Mouse (Mus musculus): Measurements from ENCODE around the gene Defb36. TPM values are rescaled to one million over a fixed set of nuclear protein-coding genes. Genes with fewer than 3 reads are reported as not detected.

Defb36 gene
- polyA plus RNA-seq, 1 experiment from 2014 or later: not detected

GRCm38 (mm10) chr2:152586926-152587560 lies 17.1 kb upstream of the Defb36 start:
- H3K9me3 ChIP-seq (ENCODE audit: control insufficient read depth, low read length): no peaks in the 10 kb centered on the region
- H3K4me2 ChIP-seq (ENCODE audit: low read length): no peak overlapping the region
- H3K27ac ChIP-seq (ENCODE audit: low read depth, low read length): no peak overlapping the region
- no peaks in the 10 kb centered on the region for H3K4me1 ChIP-seq (ENCODE audit: control insufficient read depth, insufficient read depth, low read depth, low read length)
- no peak for ATAC-seq
- H3K9ac ChIP-seq (ENCODE audit: low read depth, low read length): no peak overlapping the region
- H3K27me3 ChIP-seq (replicated peaks; ENCODE audit: control insufficient read depth, insufficient read depth, low read length): no peaks in the 10 kb centered on the region
- no peak overlapping the region for H3K4me3 ChIP-seq (ENCODE audit: low read length)
- no peaks in the 10 kb centered on the region for H3K36me3 ChIP-seq (ENCODE audit: control insufficient read depth, insufficient read depth, low read length)
- 76% methylated on average over 4 of the region's 4 CpGs for WGBS

GRCm38 (mm10) chr2:152588450-152588849 lies 15.7 kb upstream of the Defb36 start:
- H3K4me2 ChIP-seq (ENCODE audit: low read length): no peak overlapping the region
- WGBS: 55% methylated on average over 2 of the region's 2 CpGs
- H3K27ac ChIP-seq (ENCODE audit: low read depth, low read length): no peak overlapping the region
- H3K9me3 ChIP-seq (ENCODE audit: control insufficient read depth, low read length): no peaks in the 10 kb centered on the region
- H3K4me1 ChIP-seq (ENCODE audit: control insufficient read depth, insufficient read depth, low read depth, low read length): no peaks in the 10 kb centered on the region
- H3K36me3 ChIP-seq (ENCODE audit: control insufficient read depth, insufficient read depth, low read length): no peaks in the 10 kb centered on the region
- ATAC-seq: no peak
- no peak overlapping the region for H3K4me3 ChIP-seq (ENCODE audit: low read length)
- H3K9ac ChIP-seq (ENCODE audit: low read depth, low read length): no peak overlapping the region
- H3K27me3 ChIP-seq (replicated peaks; ENCODE audit: control insufficient read depth, insufficient read depth, low read length): no peaks in the 10 kb centered on the region

- H3K4me2 ChIP-seq (ENCODE audit: low read length): no peak overlapping the region
- WGBS: 57% methylated on average over 6 of the region's 6 CpGs
- no peaks in the 10 kb centered on the region for H3K9me3 ChIP-seq (ENCODE audit: control insufficient read depth, low read length)
- H3K9ac ChIP-seq (ENCODE audit: low read depth, low read length): no peak overlapping the region
- H3K27me3 ChIP-seq (replicated peaks; ENCODE audit: control insufficient read depth, insufficient read depth, low read length): no peaks in the 10 kb centered on the region
- H3K36me3 ChIP-seq (ENCODE audit: control insufficient read depth, insufficient read depth, low read length): no peaks in the 10 kb centered on the region
- no peak for ATAC-seq
- H3K4me1 ChIP-seq (ENCODE audit: control insufficient read depth, insufficient read depth, low read depth, low read length): no peaks in the 10 kb centered on the region
- no peak overlapping the region for H3K27ac ChIP-seq (ENCODE audit: low read depth, low read length)
- no peak overlapping the region for H3K4me3 ChIP-seq (ENCODE audit: low read length)
These were observed 15.1 kb upstream of the Defb36 start for GRCm38 (mm10) chr2:152589021-152589420.

GRCm38 (mm10) chr2:152599299-152599698 lies 4.8 kb upstream of the Defb36 start, which contains the start of gene Defb45:
Defb45 (minus strand) TSS chr2:152599399.
- H3K9me3 ChIP-seq (ENCODE audit: control insufficient read depth, low read length): no peaks in the 10 kb centered on the region
- H3K4me1 ChIP-seq (ENCODE audit: control insufficient read depth, insufficient read depth, low read depth, low read length): no peaks in the 10 kb centered on the region
- H3K27me3 ChIP-seq (replicated peaks; ENCODE audit: control insufficient read depth, insufficient read depth, low read length): no peaks in the 10 kb centered on the region
- no peak within 1 kb of the TSS for H3K4me2 ChIP-seq (ENCODE audit: low read length)
- 68% methylated on average over 7 of the region's 7 CpGs for WGBS
- ATAC-seq: no peak
- H3K9ac ChIP-seq (ENCODE audit: low read depth, low read length): no peak within 1 kb of the TSS
- no peak within 1 kb of the TSS for H3K4me3 ChIP-seq (ENCODE audit: low read length)
- H3K27ac ChIP-seq (ENCODE audit: low read depth, low read length): no peak within 1 kb of the TSS
- H3K36me3 ChIP-seq (ENCODE audit: control insufficient read depth, insufficient read depth, low read length): no peaks in the 10 kb centered on the region

GRCm38 (mm10) chr2:152600076-152600475 lies 4.1 kb upstream of the Defb36 start:
- Histone ChIP-seq H3K27ac (ENCODE audit: low read depth, low read length) (no peak overlapping the region), H3K27me3 (replicated peaks; ENCODE audit: control insufficient read depth, insufficient read depth, low read length) (no peaks in the 10 kb centered on the region), H3K9ac (ENCODE audit: low read depth, low read length) (no peak overlapping the region), H3K4me2 (ENCODE audit: low read length) (no peak overlapping the region), H3K4me3 (ENCODE audit: low read length) (no peak overlapping the region), H3K9me3 (ENCODE audit: control insufficient read depth, low read length) (no peaks in the 10 kb centered on the region), H3K36me3 (ENCODE audit: control insufficient read depth, insufficient read depth, low read length) (no peaks in the 10 kb centered on the region), H3K4me1 (ENCODE audit: control insufficient read depth, insufficient read depth, low read depth, low read length) (no peaks in the 10 kb centered on the region)
- 73% methylated on average over 6 of the region's 6 CpGs for WGBS
- no peak for ATAC-seq

- Histone ChIP-seq H3K36me3 (ENCODE audit: control insufficient read depth, insufficient read depth, low read length) (no peaks in the 10 kb centered on the region), H3K27me3 (replicated peaks; ENCODE audit: control insufficient read depth, insufficient read depth, low read length) (no peaks in the 10 kb centered on the region), H3K4me2 (ENCODE audit: low read length) (no peak overlapping the region), H3K9me3 (ENCODE audit: control insufficient read depth, low read length) (no peaks in the 10 kb centered on the region), H3K4me1 (ENCODE audit: control insufficient read depth, insufficient read depth, low read depth, low read length) (no peaks in the 10 kb centered on the region), H3K4me3 (ENCODE audit: low read length) (no peak overlapping the region), H3K9ac (ENCODE audit: low read depth, low read length) (no peak overlapping the region), H3K27ac (ENCODE audit: low read depth, low read length) (no peak overlapping the region)
- 72% methylated on average over 4 of the region's 4 CpGs for WGBS
- no peak for ATAC-seq
These were observed 2.7 kb upstream of the Defb36 start for GRCm38 (mm10) chr2:152601275-152601960.

GRCm38 (mm10) chr2:152607746-152608145 lies 3.6 kb downstream of the Defb36 start:
- no peak overlapping the region for H3K4me3 ChIP-seq (ENCODE audit: low read length)
- H3K36me3 ChIP-seq (ENCODE audit: control insufficient read depth, insufficient read depth, low read length): no peaks in the 10 kb centered on the region
- no peaks in the 10 kb centered on the region for H3K4me1 ChIP-seq (ENCODE audit: control insufficient read depth, insufficient read depth, low read depth, low read length)
- H3K27me3 ChIP-seq (replicated peaks; ENCODE audit: control insufficient read depth, insufficient read depth, low read length): no peaks in the 10 kb centered on the region
- WGBS: 61% methylated on average over 6 of the region's 6 CpGs
- H3K9me3 ChIP-seq (ENCODE audit: control insufficient read depth, low read length): no peaks in the 10 kb centered on the region
- no peak overlapping the region for H3K9ac ChIP-seq (ENCODE audit: low read depth, low read length)
- no peak overlapping the region for H3K4me2 ChIP-seq (ENCODE audit: low read length)
- ATAC-seq: no peak
- H3K27ac ChIP-seq (ENCODE audit: low read depth, low read length): no peak overlapping the region

- Histone ChIP-seq H3K4me1 (ENCODE audit: control insufficient read depth, insufficient read depth, low read depth, low read length) (no peaks in the 10 kb centered on the region), H3K4me2 (ENCODE audit: low read length) (no peak overlapping the region), H3K27me3 (replicated peaks; ENCODE audit: control insufficient read depth, insufficient read depth, low read length) (no peaks in the 10 kb centered on the region), H3K9ac (ENCODE audit: low read depth, low read length) (no peak overlapping the region), H3K9me3 (ENCODE audit: control insufficient read depth, low read length) (no peaks in the 10 kb centered on the region), H3K27ac (ENCODE audit: low read depth, low read length) (no peak overlapping the region), H3K36me3 (ENCODE audit: control insufficient read depth, insufficient read depth, low read length) (no peaks in the 10 kb centered on the region), H3K4me3 (ENCODE audit: low read length) (no peak overlapping the region)
- WGBS: 92% methylated on average over 1 of the region's 1 CpGs
- no peak for ATAC-seq
These were observed 4.6 kb downstream of the Defb36 start for GRCm38 (mm10) chr2:152608719-152609118.

GRCm38 (mm10) chr2:152612193-152612592 lies 8.1 kb downstream of the Defb36 start:
- 29% methylated on average over 8 of the region's 8 CpGs for WGBS
- Histone ChIP-seq H3K27me3 (replicated peaks; ENCODE audit: control insufficient read depth, insufficient read depth, low read length) (no peaks in the 10 kb centered on the region), H3K9me3 (ENCODE audit: control insufficient read depth, low read length) (no peaks in the 10 kb centered on the region), H3K4me2 (ENCODE audit: low read length) (no peak overlapping the region), H3K4me3 (ENCODE audit: low read length) (no peak overlapping the region), H3K36me3 (ENCODE audit: control insufficient read depth, insufficient read depth, low read length) (no peaks in the 10 kb centered on the region), H3K27ac (ENCODE audit: low read depth, low read length) (no peak overlapping the region), H3K4me1 (ENCODE audit: control insufficient read depth, insufficient read depth, low read depth, low read length) (no peaks in the 10 kb centered on the region), H3K9ac (ENCODE audit: low read depth, low read length) (no peak overlapping the region)
- no peak for ATAC-seq
